Mouse (Mus musculus): ENCODE measurements around the gene Usp48.

The Usp48 gene

GRCm38 (mm10) chr4:137609702-137610101 lies 16.1 kb downstream of the Usp48 start:
- DNase-seq (ENCODE audit: low read depth): peak; percentile 72

GRCm38 (mm10) chr4:137610256-137610655 lies 16.7 kb downstream of the Usp48 start:
- DNase-seq (ENCODE audit: low read depth): no peak

DNA sequence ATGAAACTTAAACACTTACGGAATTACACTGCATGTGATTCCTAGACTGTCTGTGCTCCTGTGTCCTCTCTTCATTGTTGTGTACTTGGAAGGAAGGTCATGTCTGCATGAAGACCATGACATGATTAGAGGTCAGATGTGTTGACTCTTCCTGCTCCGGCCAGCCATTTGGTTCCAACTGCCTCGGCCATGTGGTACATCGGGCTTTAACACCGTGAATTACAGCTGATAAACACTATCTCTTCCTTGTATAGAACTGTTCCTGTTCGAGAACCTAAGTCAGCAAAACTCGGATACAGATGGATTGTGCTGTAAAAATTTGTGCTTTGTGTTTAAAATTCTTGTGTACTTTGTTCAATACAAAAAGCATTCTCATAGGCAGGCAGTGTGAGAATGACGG lies 29.3 kb downstream of the Usp48 start:
- no peak for DNase-seq (ENCODE audit: low read depth)

- no peak for DNase-seq (ENCODE audit: low read depth)
These were observed 34.1 kb downstream of the Usp48 start for GRCm38 (mm10) chr4:137627476-137628235.

GRCm38 (mm10) chr4:137628400-137628799 lies 34.8 kb downstream of the Usp48 start:
- DNase-seq (ENCODE audit: low read depth): no peak

DNA sequence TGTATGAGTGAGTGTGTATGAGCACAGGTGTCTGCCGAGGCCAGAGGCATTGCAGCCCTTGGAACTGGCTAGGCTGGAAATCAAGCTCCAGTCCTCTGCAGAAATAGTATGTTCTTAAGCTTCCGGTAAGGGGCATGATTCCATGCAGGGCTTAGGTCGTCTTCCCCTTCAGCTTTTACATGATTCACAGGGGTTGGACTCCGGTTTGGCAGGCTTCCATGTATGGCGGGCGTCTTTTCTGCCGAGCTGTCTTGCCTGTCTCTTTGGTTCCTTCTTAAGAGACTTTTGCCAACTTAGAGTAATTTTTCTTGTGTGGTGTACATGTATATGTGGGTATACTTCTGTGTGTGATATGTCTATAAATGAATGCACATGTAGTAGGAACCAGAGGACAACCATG lies 35.8 kb downstream of the Usp48 start:
- DNase-seq (ENCODE audit: low read depth): no peak

GRCm38 (mm10) chr4:137630153-137630552 lies 36.6 kb downstream of the Usp48 start:
- DNase-seq (ENCODE audit: low read depth): no peak

- no peak for DNase-seq (ENCODE audit: low read depth)
These were observed 38.0 kb downstream of the Usp48 start for GRCm38 (mm10) chr4:137631596-137631995.

- no peak for DNase-seq (ENCODE audit: low read depth)
These were observed 39.8 kb downstream of the Usp48 start for GRCm38 (mm10) chr4:137633394-137633793.

DNA sequence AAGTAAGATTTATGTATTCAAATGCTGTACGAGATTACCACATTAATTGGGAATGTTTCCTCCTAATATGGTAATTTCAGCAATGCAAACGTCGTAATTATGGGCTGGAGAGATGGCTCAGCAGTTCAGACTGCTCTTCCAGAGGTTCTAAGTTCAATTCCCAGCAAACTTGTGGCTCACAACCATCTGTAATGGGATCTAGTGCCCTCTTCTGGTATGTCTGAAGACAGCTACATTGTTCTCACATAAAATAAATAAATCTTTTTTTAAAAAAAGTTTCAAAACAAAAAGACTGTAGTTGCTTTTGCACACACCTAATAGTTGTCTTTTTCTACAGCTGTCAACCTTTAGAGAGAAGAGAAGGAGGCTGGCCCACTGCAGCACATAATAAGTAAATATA lies 43.0 kb downstream of the Usp48 start:
- no peak for DNase-seq (ENCODE audit: low read depth)

DNA sequence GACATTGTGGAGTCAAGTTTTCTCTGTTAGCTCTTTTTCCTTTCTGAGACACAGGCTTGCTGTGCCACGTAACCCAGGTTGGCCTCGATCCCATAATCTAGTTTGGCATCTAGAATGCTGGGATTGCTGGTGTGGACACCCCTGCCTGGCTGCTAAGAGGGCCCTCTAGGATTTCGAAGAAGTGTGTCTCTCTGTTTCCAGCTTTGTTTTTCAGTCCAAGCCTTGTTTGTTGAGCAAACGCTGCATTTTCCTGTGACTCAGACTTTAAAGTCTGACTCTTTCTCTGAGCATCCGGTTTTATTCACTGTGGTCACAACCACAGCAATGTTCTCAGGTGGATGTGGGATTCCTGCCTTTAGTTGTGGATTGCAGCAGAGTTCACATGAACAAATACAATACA lies 48.0 kb downstream of the Usp48 start:
- peak; percentile 66 for DNase-seq (ENCODE audit: low read depth)

- no peak for DNase-seq (ENCODE audit: low read depth)
These were observed 48.5 kb downstream of the Usp48 start for GRCm38 (mm10) chr4:137642101-137642500.

- no peak for DNase-seq (ENCODE audit: low read depth)
These were observed 49.9 kb downstream of the Usp48 start for GRCm38 (mm10) chr4:137643459-137643858.

- DNase-seq (ENCODE audit: low read depth): no peak
These were observed 52.7 kb downstream of the Usp48 start for GRCm38 (mm10) chr4:137646262-137646661.

- no peak for DNase-seq (ENCODE audit: low read depth)
These were observed 54.1 kb downstream of the Usp48 start for GRCm38 (mm10) chr4:137647648-137648047.

- no peak for DNase-seq (ENCODE audit: low read depth)
These were observed 54.7 kb downstream of the Usp48 start for GRCm38 (mm10) chr4:137648230-137648629.

- DNase-seq (ENCODE audit: low read depth): no peak
These were observed 57.4 kb downstream of the Usp48 start for GRCm38 (mm10) chr4:137650912-137651311.

DNA sequence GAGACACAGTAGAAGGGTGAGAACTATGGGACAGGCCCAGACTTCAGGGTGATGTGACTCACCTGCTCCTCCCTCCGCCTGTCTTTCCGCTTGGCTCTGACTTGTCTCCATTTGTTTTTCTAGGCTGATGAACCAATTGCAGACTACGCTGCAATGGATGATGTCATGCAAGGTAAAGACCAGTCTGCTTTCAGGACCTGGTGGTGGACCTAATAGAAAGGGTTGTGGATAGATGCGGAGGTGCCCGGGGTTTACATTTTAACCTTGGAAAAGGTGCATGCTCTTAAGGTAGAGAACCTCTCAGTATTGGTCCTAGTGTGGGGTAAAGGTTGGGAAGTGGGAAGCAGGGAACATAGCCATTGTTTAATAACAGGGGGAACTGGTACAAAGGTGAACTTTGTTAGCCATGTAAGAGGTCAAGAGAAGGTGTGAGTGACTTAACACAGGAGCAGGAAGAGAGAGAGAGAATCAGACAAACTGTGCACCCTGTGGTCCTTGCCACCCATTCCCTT lies 59.3 kb downstream of the Usp48 start:
- DNase-seq (ENCODE audit: low read depth): no peak

- DNase-seq (ENCODE audit: low read depth): no peak
These were observed 61.9 kb downstream of the Usp48 start for GRCm38 (mm10) chr4:137655241-137656031.

GRCm38 (mm10) chr4:137657674-137658073 lies 64.1 kb downstream of the Usp48 start:
- DNase-seq (ENCODE audit: low read depth): no peak

GRCm38 (mm10) chr4:137659541-137659940 lies 66.0 kb downstream of the Usp48 start:
- no peak for DNase-seq (ENCODE audit: low read depth)

DNA sequence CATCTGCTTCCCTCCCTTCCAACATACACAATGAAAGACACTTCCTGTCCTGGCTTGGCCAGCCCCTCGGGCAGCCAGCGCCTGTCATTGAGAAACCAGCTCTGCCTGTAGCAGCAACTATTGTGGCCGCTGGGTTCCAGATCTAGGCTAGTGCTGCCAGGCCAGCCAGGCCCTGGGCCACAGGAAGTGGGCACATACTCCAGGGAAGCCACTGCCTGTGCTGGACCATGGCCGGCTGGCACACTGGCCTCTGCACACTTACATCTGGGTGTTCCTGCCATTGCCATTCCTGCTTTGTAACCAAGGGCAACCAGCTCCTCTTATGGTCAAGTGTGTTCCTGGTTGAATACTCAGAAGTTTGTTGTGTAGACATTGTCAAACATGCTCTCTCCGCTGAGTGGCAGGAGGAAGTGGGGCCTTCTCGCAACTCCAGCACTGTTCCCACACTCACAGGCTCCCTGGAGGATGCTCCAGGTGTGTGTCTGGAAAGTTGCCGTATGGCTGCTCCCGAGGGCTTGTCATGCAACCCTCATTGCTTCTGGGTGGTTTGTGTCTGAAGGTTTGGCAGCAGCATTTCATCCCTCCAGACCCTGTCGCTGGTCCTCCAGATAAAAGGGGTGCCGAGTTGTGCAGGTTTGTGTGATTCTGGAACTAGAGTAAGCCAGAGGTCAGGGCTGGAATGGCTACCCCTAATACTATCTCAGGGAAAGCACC lies 67.0 kb downstream of the Usp48 start:
- no peak for DNase-seq (ENCODE audit: low read depth)

- no peak for DNase-seq (ENCODE audit: low read depth)
These were observed 67.5 kb downstream of the Usp48 start for GRCm38 (mm10) chr4:137661078-137661450.
